Mouse (Mus musculus) CD4-positive helper T cell, adult 2 months (primary cell): ENCODE results near the gene Tmem56.

ENCODE experiments used
- DNase-seq: peaks from one replicate; pipeline ENCODE4 v3.0.0-alpha.2; 2012; ENCODE audit warnings: low read depth, missing footprints, low spot score

The Tmem56 gene

GRCm38 (mm10) chr3:121282998-121283397 lies at the start of gene Tmem56:
Gene Tmem56 (minus strand): TSS chr3:121283098.
- no peak for DNase-seq

GRCm38 (mm10) chr3:121330244-121330646 lies 47.3 kb upstream of the Tmem56 start:
- peak; percentile 49 for DNase-seq

GRCm38 (mm10) chr3:121329647-121330046 lies 46.7 kb upstream of the Tmem56 start:
- peak; percentile 30 for DNase-seq

- no peak for DNase-seq
Observed at GRCm38 (mm10) chr3:121327406-121327805, 44.5 kb upstream of the Tmem56 start.

DNA sequence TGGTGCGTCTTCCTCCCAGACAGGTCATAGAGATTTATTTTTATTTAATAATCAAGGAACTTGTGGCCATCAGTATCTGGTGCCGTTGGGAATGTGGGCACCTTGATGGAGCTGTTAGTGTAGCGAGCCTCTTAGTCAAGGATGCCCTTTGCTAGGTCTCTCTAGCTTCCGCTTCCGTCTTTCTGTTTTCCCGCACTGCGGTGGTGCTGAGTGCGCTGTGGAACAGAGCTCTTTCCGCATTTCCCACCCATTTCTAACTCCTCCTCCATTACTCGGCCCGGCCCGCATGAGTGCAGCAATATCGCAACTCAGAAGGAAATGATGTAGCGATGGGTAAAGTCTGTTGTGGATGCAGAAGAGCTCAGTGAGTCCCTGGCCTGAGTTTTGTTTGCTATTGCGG lies 40.5 kb upstream of the Tmem56 start:
- no peak for DNase-seq

DNA sequence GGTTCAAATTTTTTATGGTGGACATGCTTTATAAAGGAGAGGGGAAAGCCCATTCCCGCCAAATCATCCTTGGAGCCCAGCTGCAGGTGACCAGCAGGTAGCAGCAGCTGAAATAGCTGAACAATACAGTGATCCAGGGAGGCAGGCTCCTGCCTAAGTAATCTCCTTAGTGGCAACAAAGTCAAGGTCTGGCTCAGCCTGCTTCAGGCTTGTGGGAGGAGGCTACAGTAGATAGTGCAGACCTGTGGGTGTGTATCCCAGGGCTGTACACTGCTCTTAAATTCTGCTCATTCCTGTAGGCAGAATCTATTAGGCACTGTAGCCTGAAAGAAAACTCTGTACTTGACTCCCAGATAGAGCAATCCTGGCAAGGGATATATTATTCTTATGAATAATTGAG lies 38.0 kb upstream of the Tmem56 start:
- no peak for DNase-seq

- no peak for DNase-seq
Observed at GRCm38 (mm10) chr3:121319906-121320305, 37.0 kb upstream of the Tmem56 start.

DNA sequence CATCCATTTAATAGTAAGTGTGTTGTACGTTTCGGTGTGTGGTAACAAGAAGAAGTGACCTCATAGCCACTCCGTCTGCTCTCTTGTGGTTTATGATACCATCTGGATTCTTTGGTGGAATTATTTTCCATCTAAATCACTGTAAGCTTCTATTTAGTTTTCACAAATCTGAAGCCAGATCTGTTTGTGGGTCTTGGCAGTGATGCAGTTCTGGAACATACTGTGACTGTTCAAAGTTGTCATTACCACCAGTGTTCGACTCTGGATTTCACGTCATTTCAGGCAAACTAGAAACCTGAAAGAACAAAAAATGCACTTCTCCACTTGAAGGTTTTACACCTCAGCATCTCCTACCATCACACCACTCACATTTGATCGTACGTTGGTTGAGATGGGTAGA lies 32.6 kb upstream of the Tmem56 start:
- DNase-seq, result no peak

GRCm38 (mm10) chr3:121314149-121314548 lies 31.3 kb upstream of the Tmem56 start:
- no peak for DNase-seq

DNA sequence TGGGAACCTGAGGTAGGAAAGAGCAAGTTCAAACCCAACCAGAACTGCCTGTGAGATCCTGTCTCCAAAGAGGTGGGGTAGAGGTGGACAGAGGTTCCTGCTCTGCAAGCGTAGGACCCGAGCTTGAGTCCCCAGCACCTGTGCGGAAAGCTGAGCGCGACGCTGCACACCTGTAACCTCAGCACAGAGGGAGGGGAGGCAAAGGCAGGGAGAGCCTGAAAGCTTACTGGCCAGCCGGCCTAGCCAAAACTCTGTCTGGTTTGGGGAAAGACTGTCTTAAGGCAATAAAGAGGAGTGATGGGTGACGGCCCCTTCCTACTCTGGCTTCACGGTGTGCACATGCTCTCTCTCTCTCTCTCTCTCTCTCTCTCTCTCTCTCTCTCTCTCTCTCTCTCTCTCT lies 30.1 kb upstream of the Tmem56 start:
- no peak for DNase-seq

GRCm38 (mm10) chr3:121312426-121312825 lies 29.5 kb upstream of the Tmem56 start:
- peak; percentile 25 for DNase-seq

DNA sequence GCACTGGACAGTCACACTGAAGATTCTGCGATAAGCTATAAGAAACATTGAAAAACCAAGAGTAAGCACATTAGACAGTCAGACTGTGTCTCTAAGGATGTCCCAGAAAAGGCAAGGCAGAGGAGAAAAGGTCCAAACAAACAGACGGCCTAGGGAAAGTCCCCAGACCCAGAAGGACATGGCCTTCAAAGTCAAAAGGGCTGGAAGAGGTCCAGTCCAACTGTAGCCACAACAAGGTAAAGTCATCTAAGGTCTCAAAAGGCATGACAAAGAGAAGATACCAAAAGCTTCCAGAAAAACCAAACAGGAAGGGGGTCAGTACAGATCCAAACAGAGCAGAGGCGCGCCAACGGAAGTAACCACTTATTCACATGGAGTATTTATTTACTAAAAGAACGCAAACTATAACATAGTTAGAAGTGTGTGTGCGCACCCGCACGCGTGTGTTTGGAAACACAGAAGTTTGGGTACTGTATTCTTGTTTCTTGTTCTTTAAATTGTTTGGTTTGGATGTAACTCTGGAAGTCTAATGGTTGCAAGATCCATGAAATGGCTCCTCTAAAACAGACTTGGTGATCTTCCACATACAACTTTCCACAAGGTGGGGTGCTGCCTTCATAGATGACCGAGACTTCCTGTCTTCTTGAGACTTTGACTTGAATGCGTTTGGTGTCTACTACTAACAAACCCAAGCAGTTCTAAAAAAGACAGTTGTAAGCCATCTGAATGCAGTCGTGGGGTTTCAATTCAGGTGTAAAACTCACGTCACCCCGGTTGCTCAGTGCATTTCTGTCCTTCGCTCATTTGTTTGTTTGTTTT lies 27.2 kb upstream of the Tmem56 start:
- no peak for DNase-seq

- no peak for DNase-seq
Observed at GRCm38 (mm10) chr3:121309429-121309828, 26.5 kb upstream of the Tmem56 start.

DNA sequence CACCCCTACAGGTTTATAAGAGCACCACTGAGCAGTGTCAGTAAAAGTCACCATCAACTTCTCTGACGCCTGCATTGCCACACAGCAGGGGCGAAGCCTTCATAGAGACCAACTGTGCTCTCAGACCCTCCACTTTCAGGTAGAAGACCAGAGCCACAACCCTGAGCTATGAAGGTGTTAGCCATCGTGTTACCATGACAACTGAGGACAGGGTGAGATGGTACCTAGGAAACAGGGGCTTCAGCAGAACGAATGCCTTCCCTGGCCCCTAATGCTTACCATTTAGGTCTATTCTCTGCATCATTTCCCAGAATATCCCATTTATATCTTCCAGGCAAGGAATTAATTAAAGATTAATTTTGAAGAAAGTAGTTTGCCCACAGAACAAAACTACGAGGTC lies 26.0 kb upstream of the Tmem56 start:
- no peak for DNase-seq

- peak; percentile 65 for DNase-seq
Observed at GRCm38 (mm10) chr3:121307532-121308234, 24.8 kb upstream of the Tmem56 start.

DNA sequence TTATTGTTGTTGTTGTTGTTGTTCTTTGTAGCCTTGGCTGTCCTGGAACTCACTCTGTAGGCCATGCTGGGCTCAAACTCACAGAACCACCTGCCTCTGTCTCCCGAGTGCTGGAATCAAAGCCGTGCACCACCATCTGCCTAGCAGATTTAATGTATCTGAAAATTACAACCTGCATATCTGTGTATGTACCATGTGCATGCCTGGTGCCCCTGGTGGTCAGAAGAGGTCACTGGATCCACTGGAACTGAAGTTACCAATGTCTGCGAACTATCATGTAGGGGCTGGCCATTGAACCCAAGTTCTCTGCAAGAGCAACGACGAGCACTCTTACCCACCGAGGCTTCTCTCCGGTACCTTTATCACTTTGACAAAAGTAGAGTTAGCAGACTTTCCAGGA lies 23.7 kb upstream of the Tmem56 start:
- peak; percentile 37 for DNase-seq

DNA sequence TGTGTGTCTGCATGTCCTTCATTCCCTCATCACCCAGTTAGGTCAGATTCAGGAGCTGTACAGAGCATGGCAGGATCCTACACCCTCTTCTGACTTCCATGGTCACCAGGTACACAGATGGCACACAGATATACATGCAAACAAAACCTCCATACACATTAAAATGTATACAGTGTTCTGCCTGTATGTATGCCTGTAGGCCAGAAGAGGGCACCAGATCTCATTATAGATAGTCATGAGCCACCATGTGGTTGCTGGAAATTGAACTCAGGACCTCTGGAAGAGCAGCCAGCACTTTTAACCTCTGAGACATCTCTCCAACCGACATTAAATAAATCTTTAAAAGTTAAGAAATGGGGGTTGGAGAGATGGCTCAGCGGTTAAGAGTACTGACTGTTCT lies 11.3 kb upstream of the Tmem56 start:
- DNase-seq, result no peak

DNA sequence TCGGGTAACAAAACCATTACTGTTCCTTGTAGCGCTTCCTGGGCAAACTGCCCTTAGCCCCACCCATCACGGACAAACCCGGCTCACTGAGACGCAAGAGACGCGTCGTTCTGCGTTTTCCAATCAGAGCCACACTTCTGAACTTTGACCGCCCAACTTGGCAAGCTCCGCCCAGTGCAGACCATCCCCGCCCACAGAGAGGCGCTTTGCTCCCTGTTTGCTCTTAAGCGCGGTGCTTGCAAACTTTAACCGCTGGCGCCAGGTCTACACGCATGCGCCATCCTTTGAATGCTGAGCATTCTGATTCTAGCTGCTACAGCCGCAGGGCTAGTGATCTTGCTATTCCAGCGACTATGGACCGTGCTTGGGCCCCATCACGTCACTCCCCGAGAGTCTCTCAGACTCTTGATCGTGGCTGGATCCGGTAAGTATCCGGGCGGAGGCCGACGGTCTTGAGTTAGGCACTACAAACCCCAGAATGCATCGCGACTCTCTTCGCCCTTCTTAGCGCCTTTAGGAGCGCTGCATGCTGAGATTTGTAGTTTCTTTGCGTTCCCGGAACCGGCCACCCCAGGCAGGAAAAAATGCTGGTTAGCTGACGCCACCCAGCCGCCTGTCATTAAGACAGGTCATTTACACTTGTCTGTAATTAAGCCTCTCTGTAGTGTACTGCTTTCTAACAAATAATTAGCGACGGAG lies 8.8 kb upstream of the Tmem56 start, which contains the start of gene Alg14:
Alg14 (plus strand) TSS at position 214 of the 699 bp plus-strand sequence.
- DNase-seq, result peak; percentile 98

- DNase-seq, result no peak
Observed at GRCm38 (mm10) chr3:121291225-121291559, 8.3 kb upstream of the Tmem56 start.

DNA sequence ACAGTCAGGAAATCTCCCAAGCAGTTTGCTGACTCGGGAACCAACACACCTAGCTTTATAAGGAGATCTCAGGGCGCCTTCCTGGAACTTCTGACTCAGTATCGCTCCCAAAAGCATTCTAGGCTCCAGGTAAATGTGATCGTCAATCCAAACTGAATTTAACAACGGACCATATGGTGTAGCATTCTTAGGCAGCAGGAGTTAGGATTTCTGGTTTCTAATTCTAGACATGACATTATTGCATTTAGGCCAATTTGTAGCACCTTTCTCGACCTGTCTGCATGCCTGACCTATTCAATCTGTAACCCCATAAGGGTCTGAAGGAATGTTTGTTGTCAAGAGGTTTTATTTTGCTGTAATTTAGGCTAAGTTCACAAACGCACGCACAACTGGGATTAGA lies 7.8 kb upstream of the Tmem56 start:
- no peak for DNase-seq

DNA sequence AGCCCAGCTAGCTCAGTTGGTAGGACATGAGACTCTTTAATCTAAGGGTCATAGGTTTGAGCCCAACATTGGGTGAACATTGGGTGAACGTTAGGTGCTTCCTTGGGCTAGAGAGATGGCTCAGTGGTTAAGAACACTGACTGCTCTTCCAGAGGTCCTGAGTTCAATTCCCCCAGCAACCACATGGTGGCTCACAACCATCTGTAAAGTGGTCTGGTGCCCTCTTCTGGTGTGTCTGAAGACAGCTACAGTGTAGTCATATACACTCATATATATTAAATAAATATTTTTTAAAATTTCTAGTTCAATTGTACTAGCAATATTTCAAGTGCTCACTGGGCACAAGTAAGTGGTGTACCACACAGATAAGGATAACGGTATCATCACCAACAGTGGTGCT lies 4.3 kb upstream of the Tmem56 start:
- no peak for DNase-seq

GRCm38 (mm10) chr3:121285219-121285618 lies 2.3 kb upstream of the Tmem56 start:
- DNase-seq, result no peak
